Mouse (Mus musculus): Measurements from ENCODE around the gene Cap2. TPM values are rescaled to one million over a fixed set of nuclear protein-coding genes. Genes with fewer than 3 reads are reported as not detected.

The Cap2 gene
- polyA plus RNA-seq, 1 experiment from 2014 or later: 6.6 TPM

DNA sequence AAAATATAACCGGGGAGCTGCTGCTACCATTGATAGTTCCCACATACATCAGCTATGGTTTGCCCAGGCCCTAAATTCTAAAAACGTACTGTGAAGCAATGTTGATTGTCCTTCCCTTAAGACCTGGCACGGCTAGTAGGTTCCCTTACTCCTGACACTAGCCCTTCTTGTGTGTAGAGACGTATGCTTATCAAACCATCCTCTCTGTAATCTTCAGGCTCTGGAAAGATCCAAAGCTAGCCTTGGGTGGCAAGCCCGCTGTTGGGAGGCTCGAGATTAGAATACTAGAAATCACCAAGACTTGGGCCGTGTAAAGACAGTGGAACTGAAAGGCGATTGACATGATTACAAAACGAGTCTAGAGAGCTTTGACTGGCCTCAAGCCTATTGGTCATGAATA, 168.9 kb downstream of the Cap2 start:
- DNase-seq (ENCODE audit: low spot score): no peak
- peak overlapping the region; percentile 91; the same call in 1 of the 2 replicates for H3K9ac ChIP-seq (ENCODE audit: low read length)
- no peaks in the 10 kb centered on the region for H3K27me3 ChIP-seq (ENCODE audit: control insufficient read depth, insufficient read depth, low read length)
- ATAC-seq (ENCODE audit: low FRiP score, low TSS enrichment): no peak
- 55% methylated on average over 9 of the region's 9 CpGs for WGBS
- TF ChIP-seq EP300 (optimal IDR thresholded peaks at IDR 0.05) (no peak), CTCF (IDR thresholded peaks at IDR 0.05; ENCODE audit: low read depth) (no peak)
- H3K4me1 ChIP-seq (replicated peaks; ENCODE audit: control insufficient read depth, insufficient read depth): no peaks in the 10 kb centered on the region
- no peaks in the 10 kb centered on the region for H3K9me3 ChIP-seq (ENCODE audit: control insufficient read depth, low read length)
- no peak overlapping the region for H3K27ac ChIP-seq (replicated peaks)
- H3K36me3 ChIP-seq (ENCODE audit: control insufficient read depth, insufficient read depth, low read length): 0 out of 2 replicates have a peak, but pooled peaks cover 3% of the 10 kb centered on the region
- peak overlapping the region; percentile 86 for H3K4me2 ChIP-seq (replicated peaks; ENCODE audit: low read depth)
- H3K4me3 ChIP-seq (ENCODE audit: low read depth, low read length): peak overlapping the region; percentile 96

DNA sequence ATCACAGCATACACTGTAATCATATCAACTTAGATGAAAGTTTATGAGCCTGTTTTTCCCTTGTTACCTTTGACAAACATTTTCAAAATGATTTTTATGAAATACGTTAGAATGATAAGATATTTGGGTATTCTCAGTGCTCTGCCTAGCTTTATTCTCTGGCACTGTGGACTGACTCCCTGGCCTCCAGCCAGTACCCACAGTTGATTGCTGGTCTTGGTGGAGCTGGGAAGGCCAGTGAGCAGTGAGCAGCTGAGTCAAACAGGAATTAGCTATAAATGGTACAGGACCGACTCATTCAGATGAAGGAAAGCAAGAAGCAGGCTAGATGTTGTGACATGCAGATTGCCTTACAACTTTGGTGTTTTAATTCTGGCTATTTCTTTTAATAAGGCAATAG, 173.0 kb downstream of the Cap2 start:
- H3K4me1 ChIP-seq (replicated peaks; ENCODE audit: control insufficient read depth, insufficient read depth): no peaks in the 10 kb centered on the region
- H3K9me3 ChIP-seq (ENCODE audit: control insufficient read depth, low read length): no peaks in the 10 kb centered on the region
- no peak overlapping the region for H3K4me3 ChIP-seq (ENCODE audit: low read depth, low read length)
- no peak overlapping the region for H3K4me2 ChIP-seq (replicated peaks; ENCODE audit: low read depth)
- ATAC-seq (ENCODE audit: low FRiP score, low TSS enrichment): no peak
- TF ChIP-seq EP300 (optimal IDR thresholded peaks at IDR 0.05): no peak
- TF ChIP-seq CTCF (IDR thresholded peaks at IDR 0.05; ENCODE audit: low read depth): no peak
- DNase-seq (ENCODE audit: low spot score): no peak
- H3K27me3 ChIP-seq (ENCODE audit: control insufficient read depth, insufficient read depth, low read length): no peaks in the 10 kb centered on the region
- peaks cover 6% of the 10 kb centered on the region for H3K36me3 ChIP-seq (ENCODE audit: control insufficient read depth, insufficient read depth, low read length)
- 76% methylated on average over 2 of the region's 2 CpGs for WGBS
- no peak overlapping the region for H3K27ac ChIP-seq (replicated peaks)
- no peak overlapping the region for H3K9ac ChIP-seq (ENCODE audit: low read length)

DNA sequence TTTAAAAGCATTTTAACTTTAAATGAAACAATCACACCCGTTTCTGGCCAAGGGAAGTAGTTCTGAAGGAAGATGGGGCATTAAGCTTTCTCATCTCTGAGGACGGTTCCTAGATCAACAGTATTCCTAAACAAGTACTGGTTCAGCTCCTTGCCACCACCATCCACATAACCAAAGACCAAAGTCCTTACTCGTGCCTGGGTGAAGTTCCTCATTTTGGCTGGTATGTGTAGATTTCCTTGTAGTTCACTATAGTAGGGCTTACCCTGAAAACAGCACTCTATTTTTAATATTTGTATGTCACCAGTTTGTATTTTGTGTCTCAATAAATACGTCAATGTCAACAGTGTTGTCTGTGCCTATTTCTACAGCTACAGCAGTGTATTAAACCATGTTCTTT, 176.1 kb downstream of the Cap2 start:
- Histone ChIP-seq H3K4me2 (replicated peaks; ENCODE audit: low read depth) (no peak overlapping the region), H3K4me3 (ENCODE audit: low read depth, low read length) (no peak overlapping the region), H3K36me3 (ENCODE audit: control insufficient read depth, insufficient read depth, low read length) (peaks cover 6% of the 10 kb centered on the region), H3K9me3 (ENCODE audit: control insufficient read depth, low read length) (no peaks in the 10 kb centered on the region), H3K27ac (replicated peaks) (no peak overlapping the region), H3K9ac (ENCODE audit: low read length) (no peak overlapping the region), H3K27me3 (ENCODE audit: control insufficient read depth, insufficient read depth, low read length) (no peaks in the 10 kb centered on the region), H3K4me1 (replicated peaks; ENCODE audit: control insufficient read depth, insufficient read depth) (no peaks in the 10 kb centered on the region)
- 82% methylated on average over 4 of the region's 4 CpGs for WGBS
- DNase-seq (ENCODE audit: low spot score) (no peak), ATAC-seq (ENCODE audit: low FRiP score, low TSS enrichment) (no peak)
- no peak for TF ChIP-seq EP300 (optimal IDR thresholded peaks at IDR 0.05)
- no peak for TF ChIP-seq CTCF (IDR thresholded peaks at IDR 0.05; ENCODE audit: low read depth)

DNA sequence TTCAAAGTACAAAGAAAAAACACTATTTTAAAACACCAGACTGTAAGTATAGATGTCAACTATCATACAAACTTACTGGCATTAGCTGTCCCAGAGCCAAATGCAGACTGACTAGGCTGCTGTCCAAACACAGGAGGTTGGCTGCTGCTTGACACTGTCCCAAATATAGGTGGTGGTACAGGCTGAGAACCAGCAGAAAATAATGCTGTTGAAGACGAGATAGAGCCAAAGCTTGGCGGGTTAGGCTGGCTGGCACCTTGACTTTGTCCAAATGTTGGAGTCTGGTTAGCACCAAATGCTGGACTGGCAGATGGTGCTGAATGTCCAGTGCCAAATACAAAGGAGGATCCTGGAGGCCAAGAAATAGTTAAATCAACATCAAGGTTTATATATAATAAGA, 181.3 kb downstream of the Cap2 start:
- no peak for TF ChIP-seq CTCF (IDR thresholded peaks at IDR 0.05; ENCODE audit: low read depth)
- no peak for TF ChIP-seq EP300 (optimal IDR thresholded peaks at IDR 0.05)
- no peaks in the 10 kb centered on the region for H3K27me3 ChIP-seq (ENCODE audit: control insufficient read depth, insufficient read depth, low read length)
- WGBS: 73% methylated on average over 2 of the region's 2 CpGs
- ATAC-seq (ENCODE audit: low FRiP score, low TSS enrichment) (no peak), DNase-seq (ENCODE audit: low spot score) (no peak)
- H3K9me3 ChIP-seq (ENCODE audit: control insufficient read depth, low read length): no peaks in the 10 kb centered on the region
- no peak overlapping the region for H3K9ac ChIP-seq (ENCODE audit: low read length)
- H3K4me2 ChIP-seq (replicated peaks; ENCODE audit: low read depth): no peak overlapping the region
- peaks cover 7% of the 10 kb centered on the region for H3K36me3 ChIP-seq (ENCODE audit: control insufficient read depth, insufficient read depth, low read length)
- no peak overlapping the region for H3K27ac ChIP-seq (replicated peaks)
- no peak overlapping the region for H3K4me3 ChIP-seq (ENCODE audit: low read depth, low read length)
- H3K4me1 ChIP-seq (replicated peaks; ENCODE audit: control insufficient read depth, insufficient read depth): no peaks in the 10 kb centered on the region

DNA sequence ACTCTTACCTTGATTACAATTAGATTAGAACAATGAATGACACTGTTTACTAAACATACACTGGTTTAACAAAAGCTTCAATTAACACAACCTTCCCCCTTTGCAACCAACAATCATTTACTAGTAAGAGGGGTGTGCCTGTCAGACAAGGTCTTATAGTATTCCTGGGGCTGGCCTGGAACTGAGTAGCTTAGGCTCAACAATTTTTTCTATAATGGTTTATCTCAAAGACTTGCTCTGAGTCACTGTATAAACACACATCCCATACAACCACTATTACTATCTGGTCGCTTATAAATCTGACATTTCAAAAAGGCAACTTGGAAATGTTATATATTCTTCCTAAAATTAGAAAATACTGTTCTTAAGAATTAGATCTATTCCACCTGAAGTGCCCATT, 181.7 kb downstream of the Cap2 start:
- DNase-seq (ENCODE audit: low spot score): no peak
- WGBS: 56% methylated on average over 1 of the region's 1 CpGs
- TF ChIP-seq EP300 (optimal IDR thresholded peaks at IDR 0.05): no peak
- TF ChIP-seq CTCF (IDR thresholded peaks at IDR 0.05; ENCODE audit: low read depth): no peak

DNA sequence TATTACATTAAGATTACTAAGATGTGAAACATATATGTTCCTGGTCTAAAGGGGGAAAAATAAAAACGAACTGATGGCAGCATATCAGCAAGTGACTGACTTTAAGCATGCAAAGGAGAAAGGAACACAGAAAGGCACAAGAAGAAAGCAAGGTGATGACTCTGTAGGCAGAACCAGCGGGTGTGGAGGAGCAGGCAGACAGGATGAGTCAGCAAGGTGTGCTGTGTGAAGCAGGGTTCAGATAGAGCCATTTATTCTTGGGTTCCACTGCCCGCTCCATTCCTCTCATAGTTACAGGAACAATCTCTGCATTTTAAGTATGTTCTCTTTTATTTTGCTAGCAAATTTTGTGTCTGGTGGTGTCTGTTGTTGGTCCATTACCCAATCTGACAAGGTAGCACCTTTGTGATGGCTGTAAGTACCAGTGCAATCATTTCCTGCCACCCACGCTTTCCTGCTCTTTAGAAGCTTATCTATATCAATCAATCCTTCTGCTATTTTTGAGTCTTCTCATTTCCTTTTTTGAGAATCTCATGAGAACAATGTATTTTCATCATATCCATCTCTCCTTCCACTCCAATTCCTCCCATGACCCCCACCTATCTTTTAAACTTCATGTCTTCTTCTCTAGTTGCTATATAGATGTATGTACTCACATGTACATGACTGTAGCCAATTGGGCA, 189.1 kb downstream of the Cap2 start:
- 0 out of 2 replicates have a peak, but pooled peaks cover 10% of the 10 kb centered on the region for H3K36me3 ChIP-seq (ENCODE audit: control insufficient read depth, insufficient read depth, low read length)
- ATAC-seq (ENCODE audit: low FRiP score, low TSS enrichment): no peak
- WGBS: 69% methylated on average over 4 of the region's 4 CpGs
- H3K4me1 ChIP-seq (replicated peaks; ENCODE audit: control insufficient read depth, insufficient read depth): no peaks in the 10 kb centered on the region
- H3K27me3 ChIP-seq (ENCODE audit: control insufficient read depth, insufficient read depth, low read length): no peaks in the 10 kb centered on the region
- no peak for DNase-seq (ENCODE audit: low spot score)
- no peak overlapping the region; the same call in 1 of the 2 replicates for H3K27ac ChIP-seq (replicated peaks)
- H3K4me3 ChIP-seq (ENCODE audit: low read depth, low read length): no peak overlapping the region
- no peak for TF ChIP-seq CTCF (IDR thresholded peaks at IDR 0.05; ENCODE audit: low read depth)
- TF ChIP-seq EP300 (optimal IDR thresholded peaks at IDR 0.05): no peak
- no peaks in the 10 kb centered on the region for H3K9me3 ChIP-seq (ENCODE audit: control insufficient read depth, low read length)
- no peak overlapping the region for H3K4me2 ChIP-seq (replicated peaks; ENCODE audit: low read depth)
- H3K9ac ChIP-seq (ENCODE audit: low read length): no peak overlapping the region

More for the DNA sequence above, 181.7 kb downstream of the Cap2 start:
- Histone ChIP-seq H3K27me3 (ENCODE audit: control insufficient read depth, insufficient read depth, low read length) (no peaks in the 10 kb centered on the region), H3K36me3 (ENCODE audit: control insufficient read depth, insufficient read depth, low read length) (peaks cover 4% of the 10 kb centered on the region; the same call in 1 of the 2 replicates), H3K9ac (ENCODE audit: low read length) (no peak overlapping the region), H3K27ac (replicated peaks) (no peak overlapping the region), H3K4me3 (ENCODE audit: low read depth, low read length) (no peak overlapping the region), H3K4me2 (replicated peaks; ENCODE audit: low read depth) (no peak overlapping the region), H3K4me1 (replicated peaks; ENCODE audit: control insufficient read depth, insufficient read depth) (no peaks in the 10 kb centered on the region), H3K9me3 (ENCODE audit: control insufficient read depth, low read length) (no peaks in the 10 kb centered on the region)
- peak; percentile 54; the same call in 1 of the 2 replicates for ATAC-seq (ENCODE audit: low FRiP score, low TSS enrichment)
